Mouse (Mus musculus): ENCODE measurements around the gene Eef2k.
A peak's percentile ranks its signal among the peaks of the same experiment; 100 is the strongest.
"Not testable (repeated sequence)": the region's sequence is repeated elsewhere in the genome, so short reads cannot be mapped to it uniquely, and the experiment has no call there.

The Eef2k gene

GRCm38 (mm10) chr7:120880770-120881169 is 38.1 kb downstream of the Eef2k start:
- no peak for DNase-seq (ENCODE audit: low spot score)

- no peak for DNase-seq (ENCODE audit: low spot score)
Observed at GRCm38 (mm10) chr7:120881451-120881850, 38.8 kb downstream of the Eef2k start.

DNA sequence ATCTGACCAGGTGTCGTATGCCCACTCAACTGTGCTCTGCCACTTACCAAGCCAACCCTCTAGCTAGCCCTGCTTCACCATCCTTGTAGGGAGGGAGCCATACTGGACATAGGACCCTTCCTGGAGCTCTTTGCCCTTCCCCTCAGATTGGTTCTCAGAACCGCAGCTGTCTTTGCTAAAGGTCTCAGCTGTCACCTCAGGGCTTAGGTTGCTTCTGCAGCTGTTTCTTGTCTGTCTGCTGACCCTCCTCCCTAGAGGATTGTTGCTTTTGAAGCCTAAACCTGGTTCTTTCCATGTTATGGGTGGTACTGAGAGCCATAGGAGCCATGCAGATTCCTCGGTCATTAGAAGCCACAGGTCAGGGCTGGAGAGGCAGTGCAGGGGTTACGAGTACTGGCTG is 40.0 kb downstream of the Eef2k start:
- DNase-seq (ENCODE audit: low spot score) = no peak

DNA sequence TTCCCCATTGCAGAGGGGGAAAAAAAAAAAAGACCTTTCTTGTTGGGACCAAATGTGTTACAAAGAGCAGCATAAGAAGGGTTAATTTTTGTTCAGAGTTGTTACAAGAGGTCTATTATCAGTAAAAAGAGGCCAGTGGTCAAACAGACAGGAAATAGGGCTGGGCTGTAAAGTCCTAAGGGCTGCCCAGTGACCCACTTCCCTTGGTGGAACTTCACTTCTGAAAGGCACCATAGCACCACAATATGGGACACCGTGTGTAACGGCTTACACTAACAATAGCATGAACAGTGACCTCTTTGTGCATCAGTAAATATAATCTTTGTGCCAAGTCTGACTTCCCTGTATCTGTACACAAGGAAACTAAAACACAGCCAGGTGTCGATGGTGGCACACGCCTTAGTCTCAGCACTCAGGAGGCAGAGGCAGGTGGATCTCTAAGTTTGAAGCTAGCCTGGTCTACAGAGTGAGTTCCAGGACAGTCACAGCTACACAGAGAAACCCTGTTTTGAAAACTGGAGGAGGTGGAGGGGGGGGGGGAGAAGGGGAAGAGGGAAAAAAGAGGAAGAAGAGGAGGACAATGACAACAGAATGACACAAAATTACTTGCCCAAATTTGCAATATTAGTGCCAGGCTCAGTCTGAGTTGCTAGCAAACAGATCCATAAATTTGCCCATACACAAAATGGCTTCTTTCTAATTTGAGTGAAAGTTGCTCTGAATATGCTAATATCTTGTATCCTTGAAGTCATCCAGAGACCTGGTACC is 41.1 kb downstream of the Eef2k start:
- no peak for DNase-seq (ENCODE audit: low spot score)

DNA sequence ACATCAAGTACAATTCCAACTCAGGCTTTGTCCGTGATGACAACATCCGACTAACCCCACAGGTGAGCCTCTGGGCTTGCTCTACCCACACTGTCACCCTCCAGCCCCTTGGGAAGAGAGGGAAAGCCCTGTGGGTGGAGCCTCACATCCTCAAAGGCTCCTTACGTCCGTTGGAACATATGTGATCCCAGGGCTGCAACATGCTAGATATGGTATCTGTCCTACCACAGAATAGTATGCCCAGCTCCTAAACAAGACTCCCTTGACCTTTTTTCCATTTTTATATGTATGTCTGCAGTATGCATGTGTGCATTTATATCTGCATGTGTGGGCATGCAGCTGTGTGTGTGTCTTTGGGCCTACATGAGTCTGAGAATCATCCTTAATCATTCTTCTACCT is 42.1 kb downstream of the Eef2k start:
- DNase-seq (ENCODE audit: low spot score) = no peak

- no peak for DNase-seq (ENCODE audit: low spot score)
Observed at GRCm38 (mm10) chr7:120893123-120893522, 50.5 kb downstream of the Eef2k start.

DNA sequence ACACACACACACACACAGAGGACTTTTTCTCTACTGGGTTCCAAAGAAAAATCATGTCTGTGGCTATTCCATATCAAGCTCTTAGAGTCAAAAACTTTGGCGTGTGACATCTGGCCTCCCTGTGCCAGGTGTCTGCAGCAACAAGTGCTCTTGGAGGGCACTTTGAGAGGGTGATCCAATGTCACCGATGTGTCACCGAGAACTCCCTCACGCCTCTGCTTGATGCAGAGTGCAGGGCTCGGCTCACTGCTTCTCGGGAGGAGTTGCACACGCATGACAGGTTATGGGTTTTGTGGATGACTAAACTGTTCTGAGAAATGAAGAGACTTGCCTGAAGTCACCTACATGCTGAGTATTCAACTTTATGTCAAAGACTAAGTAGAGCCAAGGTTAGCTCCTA is 54.4 kb downstream of the Eef2k start:
- no peak for DNase-seq (ENCODE audit: low spot score)

DNA sequence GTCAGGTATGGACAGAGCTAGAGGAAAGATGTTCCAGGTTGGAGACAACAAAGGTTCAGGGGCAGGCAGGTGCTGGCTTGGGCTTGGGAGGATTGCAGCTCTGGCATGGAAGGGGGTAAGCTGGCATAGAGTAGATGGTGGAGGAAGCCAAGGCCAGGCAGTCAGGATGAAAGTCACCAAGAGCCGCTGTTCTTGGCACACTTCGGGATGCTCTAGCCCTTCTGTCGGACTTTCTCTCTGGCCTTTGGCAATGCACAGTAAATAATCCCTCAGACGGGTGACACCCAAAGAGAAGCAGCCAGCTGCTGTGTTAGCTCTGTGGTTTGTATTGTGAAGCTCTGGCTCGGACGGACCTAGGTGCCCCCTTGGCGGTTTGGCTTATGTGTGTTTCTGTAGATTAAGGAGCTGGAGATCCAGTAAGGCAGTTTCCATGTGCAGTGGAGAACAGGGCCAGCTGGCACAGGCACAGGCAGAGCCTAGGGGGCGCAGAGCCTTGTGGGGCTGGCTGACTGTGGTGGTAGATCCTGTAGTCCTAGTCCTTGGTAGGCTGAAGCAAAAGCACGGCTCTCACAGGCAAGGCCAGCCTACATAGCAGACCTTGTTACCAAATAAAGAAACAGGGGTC is 55.2 kb downstream of the Eef2k start:
- no peak for DNase-seq (ENCODE audit: low spot score)

GRCm38 (mm10) chr7:120900191-120900590 is 57.6 kb downstream of the Eef2k start:
- no peak for DNase-seq (ENCODE audit: low spot score)

- DNase-seq (ENCODE audit: low spot score) = no peak
Observed at GRCm38 (mm10) chr7:120901701-120902100, 59.1 kb downstream of the Eef2k start.

DNA sequence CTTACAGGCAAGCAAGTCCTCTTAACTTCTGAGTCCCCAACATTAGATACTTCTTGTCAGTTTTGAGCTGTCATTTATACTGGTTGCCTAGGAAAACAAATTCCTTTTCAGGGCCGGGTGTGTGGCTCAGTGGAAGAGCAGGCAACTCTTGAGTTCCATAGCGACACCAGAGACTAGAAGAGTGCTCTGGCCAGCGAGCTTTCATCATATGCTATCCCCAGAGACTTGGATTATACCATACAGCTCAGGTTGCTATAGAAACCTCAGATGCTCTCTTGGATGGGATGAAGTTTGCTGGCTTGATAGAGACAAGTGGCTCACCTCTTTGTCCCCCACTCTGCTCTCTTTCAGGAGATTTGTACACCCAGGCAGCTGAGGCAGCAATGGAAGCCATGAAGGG is 60.3 kb downstream of the Eef2k start:
- no peak for DNase-seq (ENCODE audit: low spot score)

GRCm38 (mm10) chr7:120910172-120910571 is 67.5 kb downstream of the Eef2k start:
- not testable (repeated sequence) for DNase-seq (ENCODE audit: low spot score)

GRCm38 (mm10) chr7:120911268-120911667 is 68.6 kb downstream of the Eef2k start:
- DNase-seq (ENCODE audit: low spot score) = not testable (repeated sequence)

- no peak for DNase-seq (ENCODE audit: low spot score)
Observed at GRCm38 (mm10) chr7:120913332-120913731, 70.7 kb downstream of the Eef2k start.

- DNase-seq (ENCODE audit: low spot score) = no peak
Observed at GRCm38 (mm10) chr7:120916262-120916875, 73.7 kb downstream of the Eef2k start.

GRCm38 (mm10) chr7:120917279-120917591 is 74.6 kb downstream of the Eef2k start:
- DNase-seq (ENCODE audit: low spot score) = no peak

DNA sequence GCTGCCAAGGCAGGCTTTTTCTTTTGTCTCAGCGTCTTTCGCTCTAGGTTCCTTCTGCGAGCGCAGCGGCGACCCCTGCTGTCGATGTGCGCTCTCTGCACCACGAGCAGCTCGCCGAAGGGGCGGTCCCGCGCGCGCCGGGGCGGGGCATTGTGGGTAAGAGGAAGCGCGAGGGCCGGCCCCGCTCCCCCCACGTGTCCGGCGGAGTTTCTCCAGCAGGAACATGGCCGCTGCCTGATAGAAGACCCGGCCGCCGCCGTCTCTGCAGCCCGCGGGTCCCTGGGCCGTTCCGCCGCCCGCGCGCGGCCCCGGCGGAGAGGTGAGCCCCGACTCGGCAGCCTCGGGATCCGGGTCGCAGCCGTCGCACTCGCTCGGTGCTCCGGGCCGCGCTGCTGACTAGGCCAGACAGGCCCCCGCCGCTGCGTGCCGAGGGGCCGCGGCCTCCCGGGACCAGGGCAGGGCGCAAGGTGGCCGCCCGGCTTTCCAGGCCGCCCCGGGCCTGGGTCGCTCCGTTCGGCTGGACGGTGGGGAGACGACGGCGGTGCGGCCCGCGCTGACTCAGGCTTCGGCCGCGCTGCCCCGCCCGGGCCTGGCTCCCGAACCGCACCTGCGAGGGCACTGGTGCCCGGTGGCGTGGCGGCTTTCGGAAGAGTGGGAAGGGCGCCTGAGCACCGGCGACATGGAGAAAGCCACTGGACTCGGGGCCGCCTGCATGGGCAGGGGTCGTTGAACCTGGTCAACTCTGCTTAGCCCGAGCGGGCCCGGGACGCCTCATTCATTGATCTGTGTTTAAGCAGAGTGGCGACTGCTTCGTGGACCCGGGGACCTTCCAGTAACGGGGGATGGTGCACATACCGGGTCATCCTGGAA is 75.2 kb downstream of the Eef2k start, which contains the start of gene Polr3e:
Polr3e (plus strand) TSS at position 153 of the 870 bp plus-strand sequence.
- DNase-seq (ENCODE audit: low spot score) = peak; percentile 99

DNA sequence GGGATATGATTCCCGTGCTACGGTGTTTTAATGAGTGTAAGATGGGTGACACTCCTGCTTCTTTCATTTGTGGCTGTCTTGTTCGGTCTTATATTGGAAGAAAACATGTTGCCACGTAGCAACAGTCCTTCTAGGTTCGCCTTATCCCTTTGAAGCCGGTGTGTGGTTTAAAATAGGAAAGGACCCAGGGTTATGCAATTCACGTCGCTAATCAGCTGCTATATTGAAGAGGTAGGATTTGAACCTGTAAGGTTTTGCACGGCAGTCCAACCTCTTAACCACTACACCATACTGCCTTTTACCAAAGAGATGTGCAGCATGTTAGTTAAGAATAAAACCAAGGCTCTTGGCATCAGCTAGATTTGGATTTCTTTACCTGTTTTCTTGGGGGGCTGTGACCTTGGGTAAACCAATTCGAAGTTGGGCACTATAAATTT is 75.9 kb downstream of the Eef2k start:
- peak; percentile 33 for DNase-seq (ENCODE audit: low spot score)

DNA sequence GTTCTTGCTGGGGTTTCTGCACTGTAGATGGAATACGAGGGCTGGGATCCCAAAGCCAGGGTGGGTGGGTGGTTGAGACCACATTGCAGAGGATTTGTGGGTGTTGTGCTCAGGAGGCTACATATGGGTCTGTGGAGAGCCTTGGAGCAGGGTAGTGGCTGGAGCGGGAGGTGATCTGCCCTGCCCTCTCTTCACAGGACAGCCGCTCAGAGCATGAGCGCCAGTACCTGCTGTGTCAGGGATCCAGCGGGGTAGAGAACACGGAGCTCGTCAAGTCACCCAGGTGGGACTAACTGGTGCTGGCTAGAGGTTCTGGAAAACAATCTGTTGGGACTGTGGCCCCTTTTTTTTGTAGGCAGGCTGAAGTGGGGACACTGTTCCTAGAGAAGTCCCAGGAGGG is 90.5 kb downstream of the Eef2k start:
- DNase-seq (ENCODE audit: low spot score) = no peak

- peak; percentile 18 for DNase-seq (ENCODE audit: low spot score)
Observed at GRCm38 (mm10) chr7:120933680-120934195, 91.1 kb downstream of the Eef2k start.

DNA sequence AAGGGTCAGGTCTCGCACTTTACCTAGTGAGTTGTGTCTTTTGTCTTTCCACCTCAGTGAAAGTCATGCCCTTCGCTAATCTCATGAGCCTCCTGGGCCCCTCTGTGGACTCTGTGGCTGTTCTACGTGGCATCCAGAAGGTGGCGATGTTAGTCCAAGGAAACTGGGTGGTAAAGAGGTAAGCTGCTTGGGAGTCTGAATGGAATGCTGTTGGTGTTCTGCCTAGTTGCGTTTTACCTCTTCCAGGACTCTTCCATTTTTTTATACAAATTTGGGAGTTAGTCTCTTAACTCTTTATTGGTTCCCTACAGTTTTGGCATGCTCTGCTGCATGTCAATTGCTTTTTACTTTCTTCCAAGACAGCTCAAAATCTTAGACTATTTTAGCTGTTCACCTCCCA is 92.1 kb downstream of the Eef2k start:
- DNase-seq (ENCODE audit: low spot score) = peak; percentile 56

GRCm38 (mm10) chr7:120936522-120936921 is 93.9 kb downstream of the Eef2k start:
- DNase-seq (ENCODE audit: low spot score) = no peak

Data from urinary bladder, postnatal 14 days (tissue).